Mouse (Mus musculus) forebrain, embryonic 16.5 days (tissue): ENCODE results near the gene Ttc26. TPM values are rescaled to one million over a fixed set of nuclear protein-coding genes. Genes with fewer than 3 reads are reported as not detected.
"Not testable (repeated sequence)": the region's sequence is repeated elsewhere in the genome, so short reads cannot be mapped to it uniquely, and the experiment has no call there.

ENCODE experiments used
- ATAC-seq: fragments of 200-750 bp; cut with Nextera tagmentation; 2 replicates; pipeline ENCODE4 v1.8.0; 2017; ENCODE audit warnings: mild to moderate bottlenecking, moderate library complexity
- H3K27ac ChIP-seq: fragments of 300-500 bp; sonication (generic); 2 replicates; pipeline ENCODE4 v1.5.1; 2014; ENCODE audit warnings: low read length, control low read depth
- H3K27me3 ChIP-seq: fragments of 300-500 bp; sonication (generic); replicated peaks from 2 replicates; pipeline ENCODE4 v1.6.1; 2014; ENCODE audit warnings: low read length; ENCODE audit not compliant: control insufficient read depth, insufficient read depth
- H3K36me3 ChIP-seq: fragments of 300-500 bp; sonication (generic); 2 replicates; pipeline ENCODE4 v1.6.1; 2014; ENCODE audit not compliant: control insufficient read depth, insufficient read depth
- H3K4me1 ChIP-seq: fragments of 300-500 bp; sonication (generic); replicated peaks from 2 replicates; pipeline ENCODE4 v1.6.1; 2014; ENCODE audit warnings: low read length; ENCODE audit not compliant: control insufficient read depth, insufficient read depth
- H3K4me2 ChIP-seq: fragments of 300-500 bp; sonication (generic); 2 replicates; pipeline ENCODE4 v1.6.1; 2014; ENCODE audit warnings: mild to moderate bottlenecking, low read length, control low read depth
- H3K4me3 ChIP-seq: fragments of 300-500 bp; sonication (generic); replicated peaks from 2 replicates; pipeline ENCODE4 v1.5.1; 2014; ENCODE audit warnings: mild to moderate bottlenecking, low read length, control low read depth
- H3K9ac ChIP-seq: fragments of 300-500 bp; sonication (generic); replicated peaks from 2 replicates; pipeline ENCODE4 v1.6.1; 2014; ENCODE audit warnings: low read depth, low read length, control low read depth
- H3K9me3 ChIP-seq: fragments of 300-500 bp; sonication (generic); 2 replicates; pipeline ENCODE4 v1.6.1; 2016; ENCODE audit warnings: low read length; ENCODE audit not compliant: control insufficient read depth
- WGBS: fragments of 180-500 bp; shearing (Covaris S2); extraction: QIAGEN DNeasy Blood & Tissue Kit; methylation state at CpG from one replicate; pipeline ENCODE4 v1.1.7; 2014; 5-methylcytosine and 5-hydroxymethylcytosine counted together
- polyA plus RNA-seq: library from polyadenylated mRNA; unstranded; fragments of >200 nt; fragmentation: Nextera tagmentation; extraction: Ambion mirVana; gene quantifications from 2 replicates; pipeline ENCODE4 v1.2.1, GENCODE M21; 2015

Ttc26 gene
- polyA plus RNA-seq, 1 experiment from 2014 or later: 7.8 TPM

- ATAC-seq: peak; percentile 73
- H3K27ac ChIP-seq: peak overlapping the region; percentile 94
- no peaks in the 10 kb centered on the region for H3K9me3 ChIP-seq
- peak overlapping the region; percentile 66 for H3K4me2 ChIP-seq
- H3K4me1 ChIP-seq: peaks cover 9% of the 10 kb centered on the region
- H3K36me3 ChIP-seq: no peaks in the 10 kb centered on the region
- under 1% methylated on average over 110 of the region's 118 CpGs for WGBS
- H3K27me3 ChIP-seq: no peaks in the 10 kb centered on the region
- peak overlapping the region; percentile 94 for H3K4me3 ChIP-seq
- peak overlapping the region; percentile 93 for H3K9ac ChIP-seq
These were observed 53.1 kb downstream of the Ttc26 start for GRCm38 (mm10) chr6:38434055-38435023.

- H3K36me3 ChIP-seq: peaks cover 11% of the 10 kb centered on the region
- H3K4me1 ChIP-seq: no peaks in the 10 kb centered on the region
- H3K4me3 ChIP-seq: no peak overlapping the region
These were observed 62.6 kb downstream of the Ttc26 start for GRCm38 (mm10) chr6:38443842-38444241.

GRCm38 (mm10) chr6:38448295-38448694 lies 67.0 kb downstream of the Ttc26 start:
- Histone ChIP-seq H3K9me3 (no peaks in the 10 kb centered on the region), H3K9ac (no peak overlapping the region), H3K27ac (no peak overlapping the region), H3K4me3 (no peak overlapping the region), H3K27me3 (no peaks in the 10 kb centered on the region), H3K36me3 (peaks cover 5% of the 10 kb centered on the region), H3K4me2 (no peak overlapping the region), H3K4me1 (no peaks in the 10 kb centered on the region)
- no peak for ATAC-seq
- 82% methylated on average over 2 of the region's 2 CpGs for WGBS

More at GRCm38 (mm10) chr6:38443842-38444241, 62.6 kb downstream of the Ttc26 start:
- Histone ChIP-seq H3K27ac (no peak overlapping the region), H3K9ac (no peak overlapping the region), H3K4me2 (no peak overlapping the region), H3K9me3 (no peaks in the 10 kb centered on the region), H3K27me3 (no peaks in the 10 kb centered on the region)
- ATAC-seq: no peak
- 92% methylated on average over 3 of the region's 3 CpGs for WGBS

- peaks cover 10% of the 10 kb centered on the region for H3K36me3 ChIP-seq
- H3K9ac ChIP-seq: no peak overlapping the region
- no peak overlapping the region for H3K27ac ChIP-seq
- H3K4me2 ChIP-seq: no peak overlapping the region
- no peak overlapping the region for H3K4me3 ChIP-seq
- H3K9me3 ChIP-seq: no peaks in the 10 kb centered on the region
- 72% methylated on average over 4 of the region's 4 CpGs for WGBS
- H3K27me3 ChIP-seq: no peaks in the 10 kb centered on the region
- peak; percentile 94 for ATAC-seq
- no peaks in the 10 kb centered on the region for H3K4me1 ChIP-seq
These were observed 71.8 kb downstream of the Ttc26 start for GRCm38 (mm10) chr6:38453049-38453448.

GRCm38 (mm10) chr6:38456425-38456824 lies 75.2 kb downstream of the Ttc26 start:
- not testable (repeated sequence) for H3K27me3 ChIP-seq, H3K9ac ChIP-seq, H3K4me1 ChIP-seq, H3K4me3 ChIP-seq, ATAC-seq, H3K4me2 ChIP-seq, H3K9me3 ChIP-seq, H3K27ac ChIP-seq
- H3K36me3 ChIP-seq: peaks cover 13% of the 10 kb centered on the region

- no peak for ATAC-seq
- H3K9ac ChIP-seq: no peak overlapping the region
- H3K4me1 ChIP-seq: no peaks in the 10 kb centered on the region
- H3K4me3 ChIP-seq: no peak overlapping the region
- H3K4me2 ChIP-seq: no peak overlapping the region
- WGBS: 97% methylated on average over 3 of the region's 3 CpGs
- H3K27me3 ChIP-seq: no peaks in the 10 kb centered on the region
- H3K36me3 ChIP-seq: peaks cover 12% of the 10 kb centered on the region
- no peak overlapping the region for H3K27ac ChIP-seq
- no peaks in the 10 kb centered on the region for H3K9me3 ChIP-seq
These were observed 76.8 kb downstream of the Ttc26 start for GRCm38 (mm10) chr6:38458075-38458474.

GRCm38 (mm10) chr6:38469591-38469990 lies 88.3 kb downstream of the Ttc26 start:
- no peaks in the 10 kb centered on the region for H3K27me3 ChIP-seq
- no peak overlapping the region for H3K9ac ChIP-seq
- no peak overlapping the region for H3K27ac ChIP-seq
- no peak for ATAC-seq
- 93% methylated on average over 4 of the region's 4 CpGs for WGBS
- H3K4me1 ChIP-seq: no peaks in the 10 kb centered on the region
- no peak overlapping the region for H3K4me3 ChIP-seq
- H3K9me3 ChIP-seq: no peaks in the 10 kb centered on the region
- no peak overlapping the region for H3K4me2 ChIP-seq
- peaks cover 20% of the 10 kb centered on the region for H3K36me3 ChIP-seq

Other genes with a start within 250 kb of the Ttc26 start
- gene D630045J12Rik, start 127.5 kb upstream of the Ttc26 start, polyA plus RNA-seq: 18.1 and 19.1 TPM in 2 replicates
- gene Zc3hav1l, start 82.2 kb upstream of the Ttc26 start, polyA plus RNA-seq: 6.3 and 6.5 TPM in 2 replicates
- 0.73 and 1.1 TPM in 2 replicates for gene Zc3hav1, start 26.9 kb upstream of the Ttc26 start, polyA plus RNA-seq
- gene Ubn2, start 52.5 kb downstream of the Ttc26 start, polyA plus RNA-seq: 12.5 and 20.7 TPM in 2 replicates
- 130 and 134 TPM in 2 replicates for gene Fmc1, start 152.0 kb downstream of the Ttc26 start, polyA plus RNA-seq
- gene Luc7l2, start 169.9 kb downstream of the Ttc26 start, polyA plus RNA-seq: 34.8 and 48.7 TPM in 2 replicates